Mouse (Mus musculus) midbrain, postnatal 0 days (tissue): Measurements from ENCODE around the gene Btnl6. TPM values are rescaled to one million over a fixed set of nuclear protein-coding genes. Genes with fewer than 3 reads are reported as not detected.

ENCODE experiments used
- ATAC-seq: fragments of 200-750 bp; cut with Nextera tagmentation; 2 replicates; pipeline ENCODE4 v1.8.0; 2017; ENCODE audit warnings: moderate number of reproducible peaks, mild to moderate bottlenecking, moderate TSS enrichment, moderate library complexity; ENCODE audit not compliant: low FRiP score
- DNase-seq: peaks from one replicate; pipeline ENCODE4 v3.0.0-alpha.2; 2015; ENCODE audit warnings: low spot score
- H3K27ac ChIP-seq: fragments of 300-500 bp; sonication (generic); 2 replicates; pipeline ENCODE4 v1.5.1; 2014; ENCODE audit warnings: low read depth, mild to moderate bottlenecking, low read length, mixed read lengths
- H3K27me3 ChIP-seq: fragments of 300-500 bp; sonication (generic); 2 replicates; pipeline ENCODE4 v1.6.1; 2014; ENCODE audit warnings: low read length, control low read depth, mixed read lengths; ENCODE audit not compliant: insufficient read depth
- H3K36me3 ChIP-seq: fragments of 300-500 bp; sonication (generic); 2 replicates; pipeline ENCODE4 v1.6.1; 2014; ENCODE audit warnings: low read length, control low read depth, mixed read lengths; ENCODE audit not compliant: insufficient read depth
- H3K4me1 ChIP-seq: fragments of 300-500 bp; sonication (generic); 2 replicates; pipeline ENCODE4 v1.6.1; 2014; ENCODE audit warnings: mild to moderate bottlenecking, control low read depth, antibody characterized with exemption, low read length, mixed read lengths; ENCODE audit not compliant: insufficient read depth
- H3K4me2 ChIP-seq: fragments of 300-500 bp; sonication (generic); 2 replicates; pipeline ENCODE4 v1.6.1; 2014; ENCODE audit warnings: low read depth, mild to moderate bottlenecking, low read length, mixed read lengths; ENCODE audit not compliant: poor library complexity, severe bottlenecking
- H3K4me3 ChIP-seq: fragments of 300-500 bp; sonication (generic); 2 replicates; pipeline ENCODE4 v1.5.1; 2014; ENCODE audit warnings: low read depth, mild to moderate bottlenecking, low read length, moderate library complexity
- H3K9ac ChIP-seq: fragments of 300-500 bp; sonication (generic); replicated peaks from 2 replicates; pipeline ENCODE4 v1.6.1; 2014; ENCODE audit warnings: mild to moderate bottlenecking, low read length, moderate library complexity, mixed read lengths; ENCODE audit not compliant: poor library complexity, severe bottlenecking
- H3K9me3 ChIP-seq: fragments of 300-500 bp; sonication (generic); 2 replicates; pipeline ENCODE4 v1.6.1; 2016; ENCODE audit warnings: low read length, control low read depth
- CTCF ChIP-seq: IDR thresholded peaks from 2 replicates; pipeline ENCODE4 v1.5.1; 2016; ENCODE audit warnings: antibody characterized with exemption, mild to moderate bottlenecking
- WGBS: fragments of 180-500 bp; shearing (Covaris S2); extraction: QIAGEN DNeasy Blood & Tissue Kit; methylation state at CpG from one replicate; pipeline ENCODE4 v1.1.7; 2014; 5-methylcytosine and 5-hydroxymethylcytosine counted together
- polyA plus RNA-seq: library from polyadenylated mRNA; unstranded; fragments of >200 nt; fragmentation: Nextera tagmentation; extraction: Ambion mirVana; gene quantifications from 2 replicates; pipeline ENCODE4 v1.2.1, GENCODE M21; 2015
- total RNA-seq: library from RNA; depleted of rRNA; stranded (reverse); fragments of >200 nt; gene quantifications from 2 replicates; pipeline ENCODE4 v1.2.3, GENCODE M21; 2014

The Btnl6 gene
- total and polyA plus RNA-seq, 2 experiments from 2014 or later = not detected

GRCm38 (mm10) chr17:34560438-34560837 lies 43.3 kb upstream of the Btnl6 start:
- TF ChIP-seq CTCF = no peak
- no peaks in the 10 kb centered on the region for H3K9me3 ChIP-seq
- DNase-seq (no peak), ATAC-seq (no peak)
- no peaks in the 10 kb centered on the region for H3K27me3 ChIP-seq
- no peaks in the 10 kb centered on the region for H3K36me3 ChIP-seq
- H3K4me2 ChIP-seq = no peak overlapping the region
- no peak overlapping the region for H3K27ac ChIP-seq
- H3K4me1 ChIP-seq = no peaks in the 10 kb centered on the region
- WGBS = 92% methylated on average over 6 of the region's 6 CpGs
- H3K4me3 ChIP-seq = no peak overlapping the region
- no peak overlapping the region for H3K9ac ChIP-seq

DNA sequence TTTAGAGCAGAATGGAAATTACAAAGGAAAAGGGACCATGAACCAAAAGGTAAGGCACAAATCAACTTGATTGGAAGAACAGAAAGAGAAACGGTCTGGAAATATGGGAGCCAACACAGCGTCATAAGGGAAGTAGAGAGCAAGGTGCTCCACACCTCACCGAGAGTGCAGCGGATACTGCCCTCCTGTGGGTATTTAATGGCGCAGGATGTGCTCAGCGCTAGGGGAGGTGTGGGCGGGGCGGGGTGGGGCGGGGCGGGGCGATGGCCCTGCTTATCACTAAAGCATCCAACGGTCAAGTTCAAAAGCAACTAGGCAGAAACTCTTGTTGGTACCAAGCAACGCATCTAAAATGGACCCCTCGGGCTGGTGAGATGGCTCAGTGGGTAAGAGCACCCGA lies 42.7 kb upstream of the Btnl6 start:
- no peak for DNase-seq

GRCm38 (mm10) chr17:34559116-34559515 lies 42.0 kb upstream of the Btnl6 start:
- H3K9ac ChIP-seq = no peak overlapping the region
- no peak for DNase-seq
- no peak overlapping the region for H3K4me2 ChIP-seq
- H3K27me3 ChIP-seq = no peaks in the 10 kb centered on the region
- WGBS = 82% methylated on average over 7 of the region's 7 CpGs
- no peaks in the 10 kb centered on the region for H3K9me3 ChIP-seq
- H3K36me3 ChIP-seq = no peaks in the 10 kb centered on the region
- no peaks in the 10 kb centered on the region for H3K4me1 ChIP-seq
- H3K27ac ChIP-seq = no peak overlapping the region
- ATAC-seq = no peak
- no peak overlapping the region for H3K4me3 ChIP-seq
- no peak for TF ChIP-seq CTCF

More for the DNA sequence above, 42.7 kb upstream of the Btnl6 start:
- Histone ChIP-seq H3K27me3 (no peaks in the 10 kb centered on the region), H3K9me3 (no peaks in the 10 kb centered on the region), H3K27ac (no peak overlapping the region), H3K9ac (no peak overlapping the region), H3K4me3 (no peak overlapping the region), H3K4me1 (no peaks in the 10 kb centered on the region), H3K36me3 (no peaks in the 10 kb centered on the region), H3K4me2 (no peak overlapping the region)
- ATAC-seq = no peak
- TF ChIP-seq CTCF = no peak
- WGBS = 29% methylated on average over 13 of the region's 15 CpGs

DNA sequence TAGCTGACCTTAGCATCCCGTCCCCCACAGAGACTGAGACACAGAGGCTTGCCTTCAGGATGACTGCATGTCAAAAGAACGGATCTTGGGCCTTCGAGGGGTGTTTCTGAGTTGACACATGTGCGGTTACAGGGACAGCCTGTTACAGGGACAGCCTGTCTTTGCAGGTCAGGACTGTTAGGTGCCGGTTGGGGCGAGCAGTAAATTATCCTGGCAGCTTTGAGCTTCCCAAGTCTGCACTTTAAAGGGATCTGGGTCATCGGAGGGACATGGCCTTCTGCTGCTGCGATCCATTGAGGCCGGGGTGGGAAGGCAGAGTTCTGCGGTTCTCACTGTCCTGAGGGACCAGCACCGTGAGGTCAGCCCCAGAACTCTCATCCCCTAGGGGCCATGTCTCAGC lies 40.3 kb upstream of the Btnl6 start:
- no peaks in the 10 kb centered on the region for H3K9me3 ChIP-seq
- no peak for TF ChIP-seq CTCF
- no peak overlapping the region for H3K27ac ChIP-seq
- H3K4me1 ChIP-seq = no peaks in the 10 kb centered on the region
- WGBS = 81% methylated on average over 11 of the region's 11 CpGs
- no peak for ATAC-seq
- no peak overlapping the region for H3K4me3 ChIP-seq
- no peaks in the 10 kb centered on the region for H3K36me3 ChIP-seq
- H3K27me3 ChIP-seq = no peaks in the 10 kb centered on the region
- no peak overlapping the region for H3K4me2 ChIP-seq
- no peak overlapping the region for H3K9ac ChIP-seq
- DNase-seq = no peak

GRCm38 (mm10) chr17:34556406-34556805 lies 39.3 kb upstream of the Btnl6 start:
- 0 out of 2 replicates have a peak, but pooled peaks cover 3% of the 10 kb centered on the region for H3K27me3 ChIP-seq
- 88% methylated on average over 8 of the region's 8 CpGs for WGBS
- ATAC-seq = no peak
- no peak overlapping the region for H3K9ac ChIP-seq
- H3K4me2 ChIP-seq = no peak overlapping the region
- H3K9me3 ChIP-seq = no peaks in the 10 kb centered on the region
- TF ChIP-seq CTCF = no peak
- no peaks in the 10 kb centered on the region for H3K36me3 ChIP-seq
- no peaks in the 10 kb centered on the region for H3K4me1 ChIP-seq
- DNase-seq = no peak
- H3K27ac ChIP-seq = no peak overlapping the region
- no peak overlapping the region for H3K4me3 ChIP-seq

DNA sequence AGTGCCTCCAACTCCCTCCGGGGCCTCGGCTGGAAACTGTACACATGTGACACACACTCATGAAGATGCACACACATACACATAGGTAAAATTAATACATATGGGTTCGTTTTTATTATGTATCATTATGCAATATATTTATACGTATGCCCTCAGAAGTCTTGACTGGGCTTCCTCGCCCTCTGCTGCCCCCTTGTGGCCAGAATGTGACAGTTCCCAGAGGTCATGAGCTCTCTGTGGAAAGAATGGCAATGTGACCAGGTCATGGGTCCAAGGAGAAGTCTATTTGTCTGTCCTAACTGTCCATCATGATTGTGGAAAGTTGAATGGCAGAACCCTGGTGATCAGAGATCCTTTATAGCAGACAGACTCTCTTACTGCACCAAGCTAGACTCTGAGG lies 38.3 kb upstream of the Btnl6 start:
- no peak overlapping the region for H3K4me2 ChIP-seq
- ATAC-seq (no peak), DNase-seq (peak; percentile 28)
- H3K27me3 ChIP-seq = 0 out of 2 replicates have a peak, but pooled peaks cover 3% of the 10 kb centered on the region
- H3K27ac ChIP-seq = no peak overlapping the region
- no peaks in the 10 kb centered on the region for H3K4me1 ChIP-seq
- TF ChIP-seq CTCF = peak; percentile 87
- WGBS = 31% methylated on average over 5 of the region's 5 CpGs
- no peaks in the 10 kb centered on the region for H3K36me3 ChIP-seq
- no peaks in the 10 kb centered on the region for H3K9me3 ChIP-seq
- H3K9ac ChIP-seq = no peak overlapping the region
- no peak overlapping the region for H3K4me3 ChIP-seq
